Mouse (Mus musculus): Measurements from ENCODE around the gene Abcg8. TPM values are rescaled to one million over a fixed set of nuclear protein-coding genes. Genes with fewer than 3 reads are reported as not detected.
A peak's percentile ranks its signal among the peaks of the same experiment; 100 is the strongest.

Abcg8 gene
- polyA plus RNA-seq, 1 experiment from 2014 or later, result 47.4 TPM

- no peak for ATAC-seq
Measured at GRCm38 (mm10) chr17:84645119-84645518, 31.0 kb upstream of the Abcg8 start.

GRCm38 (mm10) chr17:84645894-84646293 lies 30.2 kb upstream of the Abcg8 start:
- WGBS, result 16% methylated on average over 5 of the region's 7 CpGs
- peaks cover 13% of the 10 kb centered on the region for H3K4me1 ChIP-seq (replicated peaks; ENCODE audit: control insufficient read depth, insufficient read depth, low read length)
- no peak overlapping the region for H3K27ac ChIP-seq (ENCODE audit: low read depth, low read length)
- no peak overlapping the region for H3K4me3 ChIP-seq (ENCODE audit: low read depth, low read length)
- H3K4me2 ChIP-seq (replicated peaks; ENCODE audit: low read depth), result no peak overlapping the region
- ATAC-seq, result no peak
- no peak overlapping the region for H3K9ac ChIP-seq (ENCODE audit: low read depth, low read length)
- no peaks in the 10 kb centered on the region for H3K9me3 ChIP-seq (ENCODE audit: control insufficient read depth)
- TF ChIP-seq CTCF (IDR thresholded peaks at IDR 0.05; ENCODE audit: low read depth), result no peak
- H3K36me3 ChIP-seq (ENCODE audit: control insufficient read depth, insufficient read depth), result no peaks in the 10 kb centered on the region
- no peaks in the 10 kb centered on the region for H3K27me3 ChIP-seq (replicated peaks; ENCODE audit: control insufficient read depth, insufficient read depth, low read length)

More at GRCm38 (mm10) chr17:84645119-84645518, 31.0 kb upstream of the Abcg8 start:
- Histone ChIP-seq H3K27me3 (replicated peaks; ENCODE audit: control insufficient read depth, insufficient read depth, low read length) (no peaks in the 10 kb centered on the region), H3K9ac (ENCODE audit: low read depth, low read length) (no peak overlapping the region), H3K4me1 (replicated peaks; ENCODE audit: control insufficient read depth, insufficient read depth, low read length) (peaks cover 10% of the 10 kb centered on the region), H3K4me3 (ENCODE audit: low read depth, low read length) (no peak overlapping the region), H3K36me3 (ENCODE audit: control insufficient read depth, insufficient read depth) (no peaks in the 10 kb centered on the region), H3K4me2 (replicated peaks; ENCODE audit: low read depth) (no peak overlapping the region), H3K9me3 (ENCODE audit: control insufficient read depth) (no peaks in the 10 kb centered on the region), H3K27ac (ENCODE audit: low read depth, low read length) (no peak overlapping the region)
- TF ChIP-seq CTCF (IDR thresholded peaks at IDR 0.05; ENCODE audit: low read depth), result no peak
- 51% methylated on average over 9 of the region's 9 CpGs for WGBS

- Histone ChIP-seq H3K4me2 (replicated peaks; ENCODE audit: low read depth) (no peak overlapping the region), H3K9me3 (ENCODE audit: control insufficient read depth) (no peaks in the 10 kb centered on the region), H3K9ac (ENCODE audit: low read depth, low read length) (no peak overlapping the region), H3K4me3 (ENCODE audit: low read depth, low read length) (no peak overlapping the region), H3K27ac (ENCODE audit: low read depth, low read length) (no peak overlapping the region), H3K36me3 (ENCODE audit: control insufficient read depth, insufficient read depth) (no peaks in the 10 kb centered on the region), H3K27me3 (replicated peaks; ENCODE audit: control insufficient read depth, insufficient read depth, low read length) (no peaks in the 10 kb centered on the region), H3K4me1 (replicated peaks; ENCODE audit: control insufficient read depth, insufficient read depth, low read length) (peaks cover 14% of the 10 kb centered on the region)
- TF ChIP-seq CTCF (IDR thresholded peaks at IDR 0.05; ENCODE audit: low read depth), result no peak
- WGBS, result 39% methylated on average over 2 of the region's 2 CpGs
- no peak for ATAC-seq
Measured at GRCm38 (mm10) chr17:84646477-84646876, 29.6 kb upstream of the Abcg8 start.

DNA sequence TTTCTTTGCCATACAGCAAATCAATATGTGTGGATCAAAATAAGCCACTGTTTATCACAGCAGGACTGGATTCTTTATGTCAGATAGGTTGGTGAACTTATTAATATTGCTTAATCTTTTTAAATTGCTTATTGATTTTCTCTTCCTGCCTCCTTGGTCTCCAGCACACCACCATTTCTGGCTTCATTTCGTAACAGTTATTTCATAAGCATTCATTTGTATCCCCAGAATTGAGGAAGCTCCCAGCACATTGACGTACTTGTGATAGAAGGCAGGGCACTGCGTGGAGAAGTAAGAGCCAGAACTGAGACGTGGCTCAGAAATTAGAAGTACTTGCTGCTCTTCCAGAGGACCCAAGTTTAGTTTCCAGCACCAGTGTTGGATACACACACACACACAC lies 28.5 kb upstream of the Abcg8 start:
- H3K4me3 ChIP-seq (ENCODE audit: low read depth, low read length), result no peak overlapping the region
- H3K9ac ChIP-seq (ENCODE audit: low read depth, low read length), result no peak overlapping the region
- no peak overlapping the region for H3K27ac ChIP-seq (ENCODE audit: low read depth, low read length)
- TF ChIP-seq CTCF (IDR thresholded peaks at IDR 0.05; ENCODE audit: low read depth), result no peak
- no peaks in the 10 kb centered on the region for H3K9me3 ChIP-seq (ENCODE audit: control insufficient read depth)
- no peaks in the 10 kb centered on the region for H3K36me3 ChIP-seq (ENCODE audit: control insufficient read depth, insufficient read depth)
- peaks cover 16% of the 10 kb centered on the region for H3K4me1 ChIP-seq (replicated peaks; ENCODE audit: control insufficient read depth, insufficient read depth, low read length)
- 48% methylated on average over 4 of the region's 4 CpGs for WGBS
- no peaks in the 10 kb centered on the region for H3K27me3 ChIP-seq (replicated peaks; ENCODE audit: control insufficient read depth, insufficient read depth, low read length)
- no peak overlapping the region for H3K4me2 ChIP-seq (replicated peaks; ENCODE audit: low read depth)
- peak; percentile 2; the same call in 1 of the 2 replicates for ATAC-seq

- Histone ChIP-seq H3K27me3 (replicated peaks; ENCODE audit: control insufficient read depth, insufficient read depth, low read length) (no peaks in the 10 kb centered on the region), H3K4me2 (replicated peaks; ENCODE audit: low read depth) (no peak overlapping the region), H3K27ac (ENCODE audit: low read depth, low read length) (peak overlapping the region; percentile 73), H3K4me1 (replicated peaks; ENCODE audit: control insufficient read depth, insufficient read depth, low read length) (peaks cover 16% of the 10 kb centered on the region), H3K36me3 (ENCODE audit: control insufficient read depth, insufficient read depth) (no peaks in the 10 kb centered on the region; the same call in 1 of the 2 replicates), H3K9ac (ENCODE audit: low read depth, low read length) (no peak overlapping the region), H3K4me3 (ENCODE audit: low read depth, low read length) (no peak overlapping the region), H3K9me3 (ENCODE audit: control insufficient read depth) (no peaks in the 10 kb centered on the region)
- WGBS, result 45% methylated on average over 9 of the region's 9 CpGs
- ATAC-seq, result peak; percentile 87
- TF ChIP-seq CTCF (IDR thresholded peaks at IDR 0.05; ENCODE audit: low read depth), result no peak
Measured at GRCm38 (mm10) chr17:84650302-84651017, 25.6 kb upstream of the Abcg8 start.

DNA sequence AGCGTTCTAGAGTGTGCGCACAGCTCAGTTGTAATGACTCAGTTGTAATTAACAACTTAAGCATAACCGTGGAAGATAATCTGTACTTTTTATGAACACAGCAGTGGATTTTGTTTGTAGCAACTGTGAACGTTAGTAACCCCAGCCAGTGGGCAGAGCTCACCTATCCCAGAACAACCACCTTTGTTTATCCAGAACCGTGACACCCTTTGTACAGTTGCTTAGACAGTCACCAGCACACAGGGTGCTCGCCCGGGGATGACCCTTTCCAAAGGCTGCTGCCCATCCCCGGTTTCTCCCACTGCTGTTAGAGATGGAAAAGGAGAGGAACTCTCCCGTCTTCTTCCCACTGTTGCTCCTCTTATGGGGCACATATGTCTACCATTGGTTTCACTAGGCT lies 22.6 kb upstream of the Abcg8 start:
- peak; percentile 32 for ATAC-seq
- Histone ChIP-seq H3K9ac (ENCODE audit: low read depth, low read length) (no peak overlapping the region), H3K9me3 (ENCODE audit: control insufficient read depth) (no peaks in the 10 kb centered on the region), H3K27ac (ENCODE audit: low read depth, low read length) (peak overlapping the region; percentile 3; the same call in 1 of the 2 replicates), H3K4me2 (replicated peaks; ENCODE audit: low read depth) (no peak overlapping the region), H3K4me1 (replicated peaks; ENCODE audit: control insufficient read depth, insufficient read depth, low read length) (peaks cover 15% of the 10 kb centered on the region), H3K4me3 (ENCODE audit: low read depth, low read length) (no peak overlapping the region), H3K36me3 (ENCODE audit: control insufficient read depth, insufficient read depth) (no peaks in the 10 kb centered on the region; the same call in 1 of the 2 replicates), H3K27me3 (replicated peaks; ENCODE audit: control insufficient read depth, insufficient read depth, low read length) (no peaks in the 10 kb centered on the region)
- TF ChIP-seq CTCF (IDR thresholded peaks at IDR 0.05; ENCODE audit: low read depth), result no peak
- 77% methylated on average over 9 of the region's 9 CpGs for WGBS

All from intestine, postnatal 0 days (tissue).